In genomic region chr9:41457003-41457402, GRCm38 (mm10) we compare ENCODE assay signal across 16 mouse cellular contexts.
"Had no signal": no experiment of that assay in that cellular context is flagged by ENCODE, and none has a peak within 500 bp of the region (broad histone marks: within the 10 kb centered on the region; RNA-seq: fewer than 3 reads in every experiment).

No protein-coding gene starts in this region.

- H3K9ac ChIP-seq: limb, embryonic 12.5 days; liver, embryonic 13.5 days; liver, postnatal 0 days; lung, embryonic 15.5 days; neural tube, embryonic 12.5 days; stomach, embryonic 15.5 days had no signal

- H3K4me3 ChIP-seq: left cerebral cortex, adult 2 months; limb, embryonic 12.5 days; liver, embryonic 13.5 days; lung, embryonic 15.5 days; megakaryocyte, embryonic 14.5 days; myocyte; neural tube, embryonic 12.5 days; stomach, embryonic 15.5 days had no signal

- ATAC-seq: liver, postnatal 0 days had no signal

- H3K9me3 ChIP-seq: limb, embryonic 12.5 days; liver, embryonic 13.5 days; lung, embryonic 15.5 days; neural tube, embryonic 12.5 days; stomach, embryonic 15.5 days had no signal

- H3K4me1 ChIP-seq: liver, embryonic 13.5 days; megakaryocyte, embryonic 14.5 days; stomach, embryonic 15.5 days had no signal

- H3K27me3 ChIP-seq: limb, embryonic 12.5 days; liver, embryonic 13.5 days; lung, embryonic 15.5 days; megakaryocyte, embryonic 14.5 days; neural tube, embryonic 12.5 days; stomach, embryonic 15.5 days had no signal

- H3K27ac ChIP-seq: left cerebral cortex, adult 2 months; limb, embryonic 12.5 days; liver, embryonic 13.5 days; lung, embryonic 15.5 days; macrophage; neural tube, embryonic 12.5 days; stomach, embryonic 15.5 days had no signal

- H3K36me3 ChIP-seq: limb, embryonic 12.5 days; liver, embryonic 13.5 days; lung, embryonic 15.5 days; stomach, embryonic 15.5 days had no signal

- DNase-seq: kidney, adult 8-10 months; kidney, postnatal 25 days; liver; liver, embryonic 13.5 days; liver, postnatal 0 days; lung, postnatal 14 days; right cerebral cortex, postnatal 14 days; thymus, postnatal 36 days had no signal

- H3K4me2 ChIP-seq: limb, embryonic 12.5 days; liver, embryonic 13.5 days; lung, embryonic 15.5 days; neural tube, embryonic 12.5 days; stomach, embryonic 15.5 days had no signal
